Mouse (Mus musculus) myocyte (in vitro differentiated cells): ENCODE results near the gene Rsph9. TPM values are rescaled to one million over a fixed set of nuclear protein-coding genes. Genes with fewer than 3 reads are reported as not detected.

Experiments
- H3K27me3 ChIP-seq: one replicate; pipeline ENCODE4 v1.6.1; 2011; ENCODE audit not compliant: control insufficient read depth, insufficient read depth, insufficient read length
- H3K36me3 ChIP-seq: one replicate; pipeline ENCODE4 v1.6.1; 2011; ENCODE audit not compliant: control insufficient read depth, insufficient read depth
- H3K4me2 ChIP-seq: one replicate; pipeline ENCODE4 v1.6.1; 2011; ENCODE audit warnings: low read depth, control low read depth
- H3K4me3 ChIP-seq: one replicate; pipeline ENCODE4 v1.5.1; 2011; ENCODE audit warnings: mild to moderate bottlenecking, control low read depth, moderate library complexity
- H3K79me2 ChIP-seq: one replicate; pipeline ENCODE4 v1.6.1; 2011; ENCODE audit not compliant: control insufficient read depth, insufficient read depth
- H3ac ChIP-seq: one replicate; pipeline ENCODE4 v1.6.1; 2011; ENCODE audit not compliant: control insufficient read depth, insufficient read length
- CEBPB ChIP-seq: IDR thresholded peaks from 2 replicates; pipeline ENCODE4 v1.6.1; 2011; ENCODE audit warnings: mild to moderate bottlenecking, moderate library complexity; ENCODE audit not compliant: poor library complexity, insufficient read depth, severe bottlenecking
- E2F4 ChIP-seq: IDR thresholded peaks from one replicate; pipeline ENCODE4 v1.6.1; 2011; ENCODE audit warnings: mild to moderate bottlenecking, control low read depth, moderate library complexity; ENCODE audit not compliant: insufficient read depth
- MAX ChIP-seq: IDR thresholded peaks from one replicate; pipeline ENCODE4 v1.6.1; 2011; ENCODE audit warnings: low read depth, mild to moderate bottlenecking, control low read depth
- MYOD1 ChIP-seq, 3 experiments: IDR thresholded peaks; one replicate each; pipeline ENCODE4 v1.6.1; 2011; ENCODE audit warnings: control low read depth in 2 of 3, low read depth in 2 of 3, mild to moderate bottlenecking in 2 of 3, moderate library complexity in 1 of 3; ENCODE audit not compliant: insufficient read length in 2 of 3, control insufficient read depth in 1 of 3
- MYOG ChIP-seq, 3 experiments: IDR thresholded peaks; one replicate each; pipeline ENCODE4 v1.6.1; 2011; ENCODE audit warnings: control low read depth in 2 of 3, low read depth in 2 of 3, mild to moderate bottlenecking in 2 of 3; ENCODE audit not compliant: insufficient read length in 2 of 3, control insufficient read depth in 1 of 3, insufficient read depth in 1 of 3
- POLR2A ChIP-seq: IDR thresholded peaks from one replicate; pipeline ENCODE4 v1.6.1; 2011; ENCODE audit warnings: low read depth, mild to moderate bottlenecking, control low read depth, moderate library complexity; ENCODE audit not compliant: insufficient read length
- POLR2AphosphoS2 ChIP-seq: IDR thresholded peaks from one replicate; pipeline ENCODE4 v1.6.1; 2011; ENCODE audit warnings: low read depth, control low read depth; ENCODE audit not compliant: insufficient read length
- REST ChIP-seq: IDR thresholded peaks from one replicate; pipeline ENCODE4 v1.6.1; 2011; ENCODE audit warnings: mild to moderate bottlenecking, control low read depth, moderate library complexity; ENCODE audit not compliant: insufficient read depth, insufficient read length
- SRF ChIP-seq: IDR thresholded peaks from one replicate; pipeline ENCODE4 v1.6.1; 2011; ENCODE audit warnings: low read depth; ENCODE audit not compliant: control insufficient read depth, insufficient read length
- TCF12 ChIP-seq: IDR thresholded peaks from one replicate; pipeline ENCODE4 v1.6.1; 2011; ENCODE audit warnings: mild to moderate bottlenecking, control low read depth; ENCODE audit not compliant: poor library complexity, insufficient read depth, severe bottlenecking
- TCF3 ChIP-seq: IDR thresholded peaks from one replicate; pipeline ENCODE4 v1.6.1; 2011; ENCODE audit warnings: low read depth, control low read depth; ENCODE audit not compliant: insufficient read length
- USF1 ChIP-seq: IDR thresholded peaks from one replicate; pipeline ENCODE4 v1.6.1; 2011; ENCODE audit warnings: low read depth, mild to moderate bottlenecking, control low read depth, moderate library complexity
- polyA plus RNA-seq: library from polyadenylated mRNA; unstranded; fragments of >200 nt; fragmentation: generic; extraction: Trizol; gene quantifications from one replicate; pipeline ENCODE4 v1.2.1, GENCODE M21; 2012; ENCODE audit warnings: missing spikeins

Rsph9 gene
- polyA plus RNA-seq, 1 experiment: 3.6 TPM

DNA sequence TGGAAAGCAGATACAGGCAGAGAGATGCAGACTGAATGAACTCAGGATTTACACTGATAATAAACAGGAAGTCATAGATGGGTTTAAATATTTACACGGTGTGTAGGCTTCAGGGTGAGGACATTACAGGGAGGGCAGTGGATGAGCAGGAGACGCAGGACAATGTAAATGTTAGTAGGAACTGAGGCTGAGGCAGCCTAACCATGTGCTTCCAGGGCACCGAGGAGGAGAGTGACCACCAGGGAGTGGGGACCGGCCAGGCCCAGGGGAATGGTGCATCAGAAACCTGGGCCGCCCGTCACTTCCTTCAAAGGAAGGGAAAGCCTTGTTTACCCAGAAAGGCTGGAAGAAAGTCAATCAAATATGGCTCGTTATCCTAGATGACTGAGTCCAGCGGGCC, 45.5 kb downstream of the Rsph9 start:
- TF ChIP-seq MYOD1 (IDR thresholded peaks at IDR 0.05; ENCODE audit: control insufficient read depth in 1 of 3, insufficient read length in 2 of 3, low read depth in 2 of 3) (no peak), POLR2AphosphoS2 (no peak), USF1 (no peak), CEBPB (no peak), MYOG (IDR thresholded peaks at IDR 0.05; ENCODE audit: control insufficient read depth in 1 of 3, insufficient read depth in 1 of 3, insufficient read length in 2 of 3, low read depth in 2 of 3) (no peak), SRF (no peak), TCF3 (no peak)
- peaks cover 27% of the 10 kb centered on the region for H3K27me3 ChIP-seq

DNA sequence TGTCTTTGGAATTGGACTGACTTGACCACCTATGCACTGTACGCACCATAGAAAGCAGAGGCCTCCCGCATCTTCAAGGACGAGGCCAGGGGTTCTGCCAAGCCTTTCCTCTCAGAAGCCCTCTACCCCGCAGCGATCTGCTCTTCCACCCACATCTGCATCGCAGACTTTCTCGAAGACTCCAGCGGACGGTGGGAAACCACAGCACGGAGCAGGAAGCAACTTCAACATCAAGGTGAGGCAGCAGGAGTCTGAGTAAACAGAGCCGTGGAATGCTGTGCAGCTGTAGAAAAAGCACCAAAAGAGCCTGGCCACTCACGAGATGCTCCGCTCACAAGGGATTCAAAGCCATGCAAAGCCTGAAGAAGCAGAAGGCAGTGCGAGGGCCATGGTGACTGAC, 52.1 kb downstream of the Rsph9 start:
- TF ChIP-seq SRF: no peak
- TF ChIP-seq MYOG (IDR thresholded peaks at IDR 0.05; ENCODE audit: control insufficient read depth in 1 of 3, insufficient read depth in 1 of 3, insufficient read length in 2 of 3, low read depth in 2 of 3): no peak
- no peak for TF ChIP-seq MYOD1 (IDR thresholded peaks at IDR 0.05; ENCODE audit: control insufficient read depth in 1 of 3, insufficient read length in 2 of 3, low read depth in 2 of 3)
- TF ChIP-seq POLR2AphosphoS2: no peak
- no peak for TF ChIP-seq REST
- TF ChIP-seq USF1: no peak
- TF ChIP-seq MAX: no peak
- TF ChIP-seq TCF12: no peak
- no peak for TF ChIP-seq E2F4
- TF ChIP-seq CEBPB: no peak
- TF ChIP-seq TCF3: no peak
- no peak for TF ChIP-seq POLR2A
- H3K4me3 ChIP-seq: no peak overlapping the region
- H3ac ChIP-seq: no peak overlapping the region
- no peak overlapping the region for H3K4me2 ChIP-seq
- H3K79me2 ChIP-seq: no peaks in the 10 kb centered on the region
- peaks cover 27% of the 10 kb centered on the region for H3K27me3 ChIP-seq
- H3K36me3 ChIP-seq: no peaks in the 10 kb centered on the region

More for the DNA sequence above, 45.5 kb downstream of the Rsph9 start:
- Histone ChIP-seq H3K4me2 (no peak overlapping the region), H3K36me3 (no peaks in the 10 kb centered on the region), H3K4me3 (no peak overlapping the region), H3K79me2 (no peaks in the 10 kb centered on the region), H3ac (no peak overlapping the region)

DNA sequence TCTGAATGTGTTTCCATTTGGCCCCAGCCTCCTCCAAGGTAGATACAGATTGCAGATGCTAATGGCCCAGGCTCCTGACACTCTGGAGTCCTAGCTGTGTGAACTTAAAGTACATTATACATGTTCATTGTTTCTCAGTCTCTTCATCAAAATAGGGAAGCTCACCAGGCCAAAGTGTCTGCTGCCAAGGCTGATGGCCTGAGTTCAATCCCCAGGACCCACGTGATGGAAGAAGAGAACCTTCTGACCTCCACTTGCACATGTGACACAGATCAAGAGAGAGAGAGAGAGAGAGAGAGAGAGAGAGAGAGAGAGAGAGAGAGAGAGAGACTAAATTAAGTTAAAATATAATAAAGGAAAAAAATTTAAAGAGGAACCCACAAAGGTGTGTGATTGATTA, 52.7 kb downstream of the Rsph9 start:
- peaks cover 22% of the 10 kb centered on the region for H3K27me3 ChIP-seq
- H3K36me3 ChIP-seq: no peaks in the 10 kb centered on the region
- H3K79me2 ChIP-seq: no peaks in the 10 kb centered on the region
- H3K4me2 ChIP-seq: no peak overlapping the region
- no peak overlapping the region for H3K4me3 ChIP-seq
- H3ac ChIP-seq: no peak overlapping the region
- no peak for TF ChIP-seq POLR2AphosphoS2

DNA sequence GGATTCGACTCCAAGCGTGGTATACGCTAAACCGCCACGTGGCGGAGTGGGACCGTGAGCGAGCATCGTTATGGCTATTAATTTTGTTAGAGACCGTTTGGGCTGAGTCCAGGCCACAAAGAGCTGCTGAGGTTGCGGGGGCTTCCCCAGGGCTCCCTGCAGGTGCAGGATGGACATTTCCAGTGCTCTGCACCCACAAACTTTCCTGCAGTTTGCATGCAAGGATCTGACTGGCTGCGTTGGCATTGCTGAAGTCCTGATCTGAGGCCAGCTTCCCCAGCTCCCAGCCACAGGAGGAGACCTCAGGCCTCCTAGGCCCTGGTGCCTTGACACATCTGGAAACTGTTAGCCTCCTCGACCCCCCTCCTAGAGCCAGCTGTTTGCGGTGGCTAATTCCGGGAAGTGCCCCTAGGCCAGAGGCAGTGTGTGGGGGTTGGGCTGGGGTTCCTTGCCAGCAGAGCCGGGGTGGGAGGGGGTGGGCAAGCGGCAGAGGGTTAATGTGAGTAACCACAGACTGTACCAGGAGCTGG, 57.6 kb downstream of the Rsph9 start:
- peak in 1 of 3 experiments; percentile 10 for TF ChIP-seq MYOG (IDR thresholded peaks at IDR 0.05; ENCODE audit: control insufficient read depth in 1 of 3, insufficient read depth in 1 of 3, insufficient read length in 2 of 3, low read depth in 2 of 3)
- no peak for TF ChIP-seq POLR2A
- peak; percentile 9 for TF ChIP-seq TCF12
- peak in 2 of 3 experiments; percentile 43 to 53 for TF ChIP-seq MYOD1 (IDR thresholded peaks at IDR 0.05; ENCODE audit: control insufficient read depth in 1 of 3, insufficient read length in 2 of 3, low read depth in 2 of 3)
- H3K79me2 ChIP-seq: no peaks in the 10 kb centered on the region
- no peak overlapping the region for H3ac ChIP-seq
- H3K27me3 ChIP-seq: no peaks in the 10 kb centered on the region
- no peaks in the 10 kb centered on the region for H3K36me3 ChIP-seq
- peak overlapping the region; percentile 9 for H3K4me2 ChIP-seq
- H3K4me3 ChIP-seq: no peak overlapping the region

DNA sequence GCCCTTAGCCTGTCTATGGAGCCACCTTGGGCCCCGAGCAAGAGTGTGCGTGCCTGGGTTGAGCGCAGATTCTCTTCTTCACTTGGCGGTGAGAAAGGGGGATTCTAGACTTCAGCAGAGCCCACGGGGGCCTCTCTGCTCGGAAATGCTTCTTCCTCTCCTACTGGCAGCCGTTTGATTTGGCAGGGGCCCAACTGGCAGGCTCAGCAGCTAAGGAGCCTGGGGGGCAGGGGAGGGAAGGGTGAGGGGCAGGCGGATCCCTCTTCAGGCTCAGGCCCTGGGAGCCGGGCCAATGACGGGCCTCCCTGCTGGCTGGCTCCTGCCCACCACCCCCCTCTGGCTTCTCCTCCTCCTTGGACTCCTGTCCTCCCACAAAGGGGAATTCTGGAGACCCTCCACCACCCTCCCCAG, 59.9 kb downstream of the Rsph9 start:
- no peak for TF ChIP-seq MYOD1 (IDR thresholded peaks at IDR 0.05; ENCODE audit: control insufficient read depth in 1 of 3, insufficient read length in 2 of 3, low read depth in 2 of 3)
- no peak for TF ChIP-seq E2F4
- TF ChIP-seq CEBPB: no peak
- no peak for TF ChIP-seq REST
- no peak for TF ChIP-seq TCF3
- no peaks in the 10 kb centered on the region for H3K79me2 ChIP-seq
- H3K4me2 ChIP-seq: no peak overlapping the region
- H3K4me3 ChIP-seq: no peak overlapping the region
- no peaks in the 10 kb centered on the region for H3K27me3 ChIP-seq
- H3ac ChIP-seq: no peak overlapping the region
- H3K36me3 ChIP-seq: no peaks in the 10 kb centered on the region

DNA sequence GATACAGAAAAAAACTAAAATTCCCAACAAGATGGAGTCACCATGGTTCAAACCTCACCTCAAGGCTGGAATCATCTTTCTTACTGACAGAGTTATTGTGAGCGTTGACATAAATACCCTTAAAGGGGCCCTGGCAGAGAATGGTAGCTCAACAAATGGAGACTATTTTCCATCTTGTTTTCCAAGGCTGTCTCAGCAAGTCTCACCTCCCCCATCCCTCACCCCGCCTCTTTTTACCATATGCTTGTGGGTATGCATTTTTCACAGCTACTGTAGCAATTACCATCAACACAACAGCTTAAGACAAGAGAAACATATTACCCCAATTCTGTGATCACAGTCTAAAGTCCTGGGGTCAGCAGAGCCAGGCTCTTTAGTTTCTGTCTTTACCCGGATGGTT, 60.6 kb downstream of the Rsph9 start:
- no peaks in the 10 kb centered on the region for H3K79me2 ChIP-seq
- TF ChIP-seq POLR2A (no peak), E2F4 (no peak), TCF3 (no peak), USF1 (no peak), POLR2AphosphoS2 (no peak), MYOD1 (IDR thresholded peaks at IDR 0.05; ENCODE audit: control insufficient read depth in 1 of 3, insufficient read length in 2 of 3, low read depth in 2 of 3) (no peak), TCF12 (no peak), CEBPB (no peak), MYOG (IDR thresholded peaks at IDR 0.05; ENCODE audit: control insufficient read depth in 1 of 3, insufficient read depth in 1 of 3, insufficient read length in 2 of 3, low read depth in 2 of 3) (no peak), SRF (no peak), MAX (no peak)
- no peaks in the 10 kb centered on the region for H3K36me3 ChIP-seq
- no peak overlapping the region for H3ac ChIP-seq
- H3K4me2 ChIP-seq: no peak overlapping the region
- no peak overlapping the region for H3K4me3 ChIP-seq
- H3K27me3 ChIP-seq: no peaks in the 10 kb centered on the region
